Mouse (Mus musculus): ENCODE results near the gene Scube3.

The Scube3 gene

GRCm38 (mm10) chr17:28223561-28224391 is 81.8 kb downstream of the Scube3 start:
- peak; percentile 98 for DNase-seq

Measured in kidney, postnatal 4 days (tissue).